In genomic region chr4:117097969-117098763, GRCm38 (mm10) we compare ENCODE assay signal across 11 mouse cellular contexts. TPM values are rescaled to one million over a fixed set of nuclear protein-coding genes. Genes with fewer than 3 reads are reported as not detected.
DNase-seq lines count a peak whose midpoint lies in the region; ATAC-seq lines count a peak whose summit lies in the region.
"Had no signal": no experiment of that assay in that cellular context is flagged by ENCODE, and none has a peak within 500 bp of the region (broad histone marks: within the 10 kb centered on the region; RNA-seq: fewer than 3 reads in every experiment).

No protein-coding gene starts in this region.

- peak overlapping the region; percentile 36; the same call in 1 of the 2 replicates for H3K9ac ChIP-seq in embryonic facial prominence, embryonic 14.5 days (ENCODE audit: low read depth, low read length)
- peak overlapping the region; percentile 20; the same call in 1 of the 2 replicates for H3K9ac ChIP-seq in hindbrain, embryonic 16.5 days (ENCODE audit: low read depth, low read length)
- no peak overlapping the region; the same call in 1 of the 2 replicates for H3K9ac ChIP-seq in neural tube, embryonic 14.5 days (replicated peaks; ENCODE audit: low read depth, low read length)

- no peaks in the 10 kb centered on the region for H3K9me3 ChIP-seq in embryonic facial prominence, embryonic 14.5 days (ENCODE audit: control insufficient read depth, low read length)
- H3K9me3 ChIP-seq in hindbrain, embryonic 16.5 days (ENCODE audit: control insufficient read depth, low read length), result no peaks in the 10 kb centered on the region
- no peaks in the 10 kb centered on the region for H3K9me3 ChIP-seq in neural tube, embryonic 14.5 days (ENCODE audit: control insufficient read depth, low read length)

- peak overlapping the region; percentile 57 for H3K27ac ChIP-seq in embryonic facial prominence, embryonic 14.5 days (replicated peaks; ENCODE audit: low read depth, low read length)
- H3K27ac ChIP-seq in hindbrain, embryonic 16.5 days (ENCODE audit: low read depth, low read length), result no peak overlapping the region
- no peak overlapping the region for H3K27ac ChIP-seq in neural tube, embryonic 14.5 days (ENCODE audit: low read depth, low read length)

- no peaks in the 10 kb centered on the region for H3K36me3 ChIP-seq in embryonic facial prominence, embryonic 14.5 days (ENCODE audit: control insufficient read depth, insufficient read depth, low read length)
- no peaks in the 10 kb centered on the region for H3K36me3 ChIP-seq in hindbrain, embryonic 16.5 days (ENCODE audit: control insufficient read depth, insufficient read depth, low read length)
- H3K36me3 ChIP-seq in neural tube, embryonic 14.5 days (ENCODE audit: control insufficient read depth, insufficient read depth, low read length), result no peaks in the 10 kb centered on the region

- peak; percentile 78 for ATAC-seq in embryonic facial prominence, embryonic 14.5 days (ENCODE audit: low read depth)
- 0 out of 2 replicates have a peak, but pooled peaks have one; percentile 7 for ATAC-seq in hindbrain, embryonic 16.5 days
- ATAC-seq in neural tube, embryonic 14.5 days (ENCODE audit: low read depth), result no peak
- no peak for ATAC-seq in megakaryocyte, adult 5-6 weeks (ENCODE audit: poor library complexity, severe bottlenecking)

- 33% methylated on average over 8 of the region's 8 CpGs for WGBS in embryonic facial prominence, embryonic 14.5 days
- WGBS in hindbrain, embryonic 16.5 days, result 50% methylated on average over 8 of the region's 8 CpGs
- 56% methylated on average over 8 of the region's 8 CpGs for WGBS in neural tube, embryonic 14.5 days

- no peaks in the 10 kb centered on the region for H3K27me3 ChIP-seq in embryonic facial prominence, embryonic 14.5 days (replicated peaks; ENCODE audit: control insufficient read depth, insufficient read depth, low read length)
- no peaks in the 10 kb centered on the region for H3K27me3 ChIP-seq in hindbrain, embryonic 16.5 days (replicated peaks; ENCODE audit: control insufficient read depth, insufficient read depth, low read length)
- H3K27me3 ChIP-seq in neural tube, embryonic 14.5 days (ENCODE audit: control insufficient read depth, insufficient read depth, low read length), result no peaks in the 10 kb centered on the region

- peak overlapping the region; percentile 99 for H3K4me2 ChIP-seq in embryonic facial prominence, embryonic 14.5 days (ENCODE audit: low read depth, low read length)
- H3K4me2 ChIP-seq in hindbrain, embryonic 16.5 days (ENCODE audit: low read length), result peak overlapping the region; percentile 95
- H3K4me2 ChIP-seq in neural tube, embryonic 14.5 days (ENCODE audit: low read depth, low read length), result peak overlapping the region; percentile 90

- H3K4me3 ChIP-seq in embryonic facial prominence, embryonic 14.5 days (ENCODE audit: low read depth, low read length), result peak overlapping the region; percentile 66; the same call in 1 of the 2 replicates
- H3K4me3 ChIP-seq in hindbrain, embryonic 16.5 days (ENCODE audit: low read length), result peak overlapping the region; percentile 81; the same call in 1 of the 2 replicates
- no peak overlapping the region for H3K4me3 ChIP-seq in neural tube, embryonic 14.5 days (ENCODE audit: low read depth, low read length)

- peak; percentile 55 for DNase-seq in kidney, postnatal 10 days
- no peak for DNase-seq in kidney, postnatal 14 days
- peak; percentile 82 for DNase-seq in embryonic facial prominence, embryonic 14.5 days (ENCODE audit: low spot score)
- DNase-seq in spleen, adult 12 weeks (ENCODE audit: low spot score), result no peak
- no peak for DNase-seq in gastrocnemius, adult 8-10 months (ENCODE audit: low spot score in 2 of 2)
- DNase-seq: kidney, adult 11 months; thymus, adult 2 months had no signal

- peaks cover 18% of the 10 kb centered on the region for H3K4me1 ChIP-seq in embryonic facial prominence, embryonic 14.5 days (ENCODE audit: control insufficient read depth, insufficient read depth, low read length)
- peaks cover 25% of the 10 kb centered on the region for H3K4me1 ChIP-seq in hindbrain, embryonic 16.5 days (ENCODE audit: control insufficient read depth, insufficient read depth, low read depth, low read length)
- peaks cover 5% of the 10 kb centered on the region; the same call in 1 of the 2 replicates for H3K4me1 ChIP-seq in neural tube, embryonic 14.5 days (ENCODE audit: control insufficient read depth, insufficient read depth, low read length)

RNA-seq across cellular contexts. Expression of gene Ptch2, which starts 2.3 kb away (rescaled TPM):
- polyA plus RNA-seq in embryonic facial prominence, embryonic 14.5 days (2014; fragmentation: Nextera tagmentation; extraction: Ambion mirVana), result 9.0 and 11.0 TPM in 2 replicates
- polyA plus RNA-seq in hindbrain, embryonic 16.5 days (2015; fragmentation: Nextera tagmentation; extraction: Ambion mirVana), result 7.8 and 9.6 TPM in 2 replicates
- polyA plus RNA-seq in neural tube, embryonic 14.5 days (2014; fragmentation: Nextera tagmentation; extraction: Ambion mirVana), result 5.6 and 6.4 TPM in 2 replicates
- total RNA-seq in megakaryocyte, adult 5-6 weeks (2015), result 0.13 and 0.34 TPM in 2 replicates
- 0.08 and 0.11 TPM in 2 replicates for total RNA-seq in megakaryocyte, adult 5-6 weeks (2017)
- under 1 TPM; 0.22 to 0.76 (median 0.69) TPM for total RNA-seq in gastrocnemius, adult 8-10 months (2022)
- total RNA-seq: common myeloid progenitor, adult 5-6 weeks had no signal

RNA-seq across cellular contexts. Expression of gene Btbd19, which starts 27.4 kb away (rescaled TPM):
- polyA plus RNA-seq in embryonic facial prominence, embryonic 14.5 days (2014; fragmentation: Nextera tagmentation; extraction: Ambion mirVana), result 6.6 and 7.0 TPM in 2 replicates
- 3.9 and 4.9 TPM in 2 replicates for polyA plus RNA-seq in hindbrain, embryonic 16.5 days (2015; fragmentation: Nextera tagmentation; extraction: Ambion mirVana)
- polyA plus RNA-seq in neural tube, embryonic 14.5 days (2014; fragmentation: Nextera tagmentation; extraction: Ambion mirVana), result 2.7 and 3.9 TPM in 2 replicates
- total RNA-seq in megakaryocyte, adult 5-6 weeks (2015), result 5.3 and 5.9 TPM in 2 replicates
- total RNA-seq in megakaryocyte, adult 5-6 weeks (2017), result 10.4 and 11.1 TPM in 2 replicates
- 1 to 10 TPM; 1.6 to 3.2 (median 1.8) TPM for total RNA-seq in gastrocnemius, adult 8-10 months (2022)

RNA-seq across cellular contexts. Expression of gene Tctex1d4, which starts 28.4 kb away (rescaled TPM):
- 0.30 and 0.84 TPM in 2 replicates for polyA plus RNA-seq in embryonic facial prominence, embryonic 14.5 days (2014; fragmentation: Nextera tagmentation; extraction: Ambion mirVana)
- polyA plus RNA-seq in hindbrain, embryonic 16.5 days (2015; fragmentation: Nextera tagmentation; extraction: Ambion mirVana), result 1.5 and 1.8 TPM in 2 replicates
- polyA plus RNA-seq in neural tube, embryonic 14.5 days (2014; fragmentation: Nextera tagmentation; extraction: Ambion mirVana), result not detected in 2 replicates
- 2.1 TPM in 1 of 2 replicates, not detected in the other for total RNA-seq in megakaryocyte, adult 5-6 weeks (2015)
- total RNA-seq in megakaryocyte, adult 5-6 weeks (2017), result 0.53 and 2.8 TPM in 2 replicates
- total RNA-seq in gastrocnemius, adult 8-10 months (2022), result not detected
- total RNA-seq: common myeloid progenitor, adult 5-6 weeks had no signal

RNA-seq across cellular contexts. Expression of gene Plk3, which starts 35.6 kb away (rescaled TPM):
- polyA plus RNA-seq in embryonic facial prominence, embryonic 14.5 days (2014; fragmentation: Nextera tagmentation; extraction: Ambion mirVana), result 5.1 and 5.6 TPM in 2 replicates
- 24.0 and 24.8 TPM in 2 replicates for polyA plus RNA-seq in hindbrain, embryonic 16.5 days (2015; fragmentation: Nextera tagmentation; extraction: Ambion mirVana)
- 16.1 and 19.1 TPM in 2 replicates for polyA plus RNA-seq in neural tube, embryonic 14.5 days (2014; fragmentation: Nextera tagmentation; extraction: Ambion mirVana)
- 4.9 and 6.2 TPM in 2 replicates for total RNA-seq in megakaryocyte, adult 5-6 weeks (2015)
- total RNA-seq in megakaryocyte, adult 5-6 weeks (2017), result 3.0 and 4.2 TPM in 2 replicates
- total RNA-seq in gastrocnemius, adult 8-10 months (2022), result under 1 TPM; 0.29 to 0.89 (median 0.46) TPM

RNA-seq across cellular contexts. Expression of gene Rps8, which starts 57.9 kb away (rescaled TPM):
- 1,243 and 1,364 TPM in 2 replicates for polyA plus RNA-seq in embryonic facial prominence, embryonic 14.5 days (2014; fragmentation: Nextera tagmentation; extraction: Ambion mirVana)
- polyA plus RNA-seq in hindbrain, embryonic 16.5 days (2015; fragmentation: Nextera tagmentation; extraction: Ambion mirVana), result 320 and 403 TPM in 2 replicates
- 549 and 599 TPM in 2 replicates for polyA plus RNA-seq in neural tube, embryonic 14.5 days (2014; fragmentation: Nextera tagmentation; extraction: Ambion mirVana)
- 2,618 and 2,625 TPM in 2 replicates for total RNA-seq in megakaryocyte, adult 5-6 weeks (2015)
- 984 and 1,065 TPM in 2 replicates for total RNA-seq in megakaryocyte, adult 5-6 weeks (2017)
- total RNA-seq in gastrocnemius, adult 8-10 months (2022), result 100 to 1,000 TPM; 486 to 610 (median 547) TPM

Comparison
In these comparisons a context has a peak if more than half of its experiments do, and no peak if none do; other contexts are left out.
1. DNase-seq: peak in kidney, postnatal 10 days (single experiment) and embryonic facial prominence, embryonic 14.5 days (single experiment); none in kidney, postnatal 14 days (single experiment), spleen, adult 12 weeks (single experiment) and gastrocnemius, adult 8-10 months (0 of 2).
2. ATAC-seq: peak in embryonic facial prominence, embryonic 14.5 days (single experiment) and hindbrain, embryonic 16.5 days (single experiment); none in neural tube, embryonic 14.5 days (single experiment) and megakaryocyte, adult 5-6 weeks (single experiment).
3. Peak in every context shown above with its lines, with median percentiles within 50 percentile points of each other: H3K4me2 ChIP-seq.